Mouse (Mus musculus) neural tube, embryonic 11.5 days (tissue): ENCODE data around the gene Selplg. TPM values are rescaled to one million over a fixed set of nuclear protein-coding genes. Genes with fewer than 3 reads are reported as not detected.
"Not testable (repeated sequence)": the region's sequence is repeated elsewhere in the genome, so short reads cannot be mapped to it uniquely, and the experiment has no call there.

Experiments used
- ATAC-seq: fragments of 200-750 bp; cut with Nextera tagmentation; 2 replicates; pipeline ENCODE4 v1.8.0; 2017; ENCODE audit warnings: moderate number of reproducible peaks, mild to moderate bottlenecking, moderate TSS enrichment, moderate library complexity; ENCODE audit not compliant: insufficient read depth, low FRiP score, low TSS enrichment
- DNase-seq: peaks from one replicate; pipeline ENCODE4 v3.0.0-alpha.2; 2015; ENCODE audit warnings: low spot score
- H3K27ac ChIP-seq: fragments of 300-500 bp; sonication (generic); 2 replicates; pipeline ENCODE4 v1.5.1; 2014; ENCODE audit warnings: low read depth, mild to moderate bottlenecking, low read length
- H3K27me3 ChIP-seq: fragments of 300-500 bp; sonication (generic); 2 replicates; pipeline ENCODE4 v1.6.1; 2014; ENCODE audit warnings: mild to moderate bottlenecking, low read length, mixed read lengths; ENCODE audit not compliant: control insufficient read depth, insufficient read depth
- H3K36me3 ChIP-seq: fragments of 300-500 bp; sonication (generic); 2 replicates; pipeline ENCODE4 v1.6.1; 2014; ENCODE audit warnings: mild to moderate bottlenecking, low read length, moderate library complexity, mixed read lengths; ENCODE audit not compliant: control insufficient read depth, insufficient read depth
- H3K4me1 ChIP-seq: fragments of 300-500 bp; sonication (generic); 2 replicates; pipeline ENCODE4 v1.6.1; 2014; ENCODE audit warnings: low read length, mixed read lengths; ENCODE audit not compliant: control insufficient read depth, insufficient read depth
- H3K4me2 ChIP-seq: fragments of 300-500 bp; sonication (generic); 2 replicates; pipeline ENCODE4 v1.6.1; 2014; ENCODE audit warnings: low read depth, mild to moderate bottlenecking, moderate library complexity
- H3K4me3 ChIP-seq: fragments of 300-500 bp; sonication (generic); 2 replicates; pipeline ENCODE4 v1.5.1; 2014; ENCODE audit warnings: low read depth, low read length
- H3K9ac ChIP-seq: fragments of 300-500 bp; sonication (generic); 2 replicates; pipeline ENCODE4 v1.6.1; 2014; ENCODE audit warnings: mild to moderate bottlenecking, low read length
- H3K9me3 ChIP-seq: fragments of 300-500 bp; sonication (generic); 2 replicates; pipeline ENCODE4 v1.6.1; 2016; ENCODE audit warnings: low read length; ENCODE audit not compliant: control insufficient read depth
- WGBS: fragments of 180-500 bp; shearing (Covaris S2); extraction: QIAGEN DNeasy Blood & Tissue Kit; methylation state at CpG from one replicate; pipeline ENCODE4 v1.1.7; 2014; 5-methylcytosine and 5-hydroxymethylcytosine counted together
- polyA plus RNA-seq: library from polyadenylated mRNA; unstranded; fragments of >200 nt; fragmentation: Nextera tagmentation; extraction: Ambion mirVana; gene quantifications from 2 replicates; pipeline ENCODE4 v1.2.1, GENCODE M21; 2014

Selplg gene
- polyA plus RNA-seq, 1 experiment from 2014 or later, result 1.7 TPM

DNA sequence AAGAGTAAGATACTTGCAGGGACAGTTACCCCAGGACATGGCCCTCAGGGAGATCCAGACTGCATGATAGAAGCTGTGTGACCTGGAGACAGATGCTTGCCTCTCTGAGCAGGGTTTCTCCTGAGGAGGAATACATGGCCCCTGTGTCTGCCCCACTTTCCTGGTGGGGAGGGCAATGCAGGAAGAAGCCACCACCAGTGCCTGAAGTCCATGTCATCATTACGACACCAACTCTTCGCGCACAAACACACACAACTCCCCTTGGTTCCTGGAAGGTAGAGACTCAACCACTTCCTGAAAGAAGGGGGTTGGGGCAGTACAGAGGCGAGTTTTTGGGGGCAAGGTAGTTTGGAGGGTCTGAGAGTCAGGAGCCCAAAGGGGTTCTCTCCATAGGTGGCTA, 8.2 kb downstream of the Selplg start:
- Histone ChIP-seq H3K9ac (no peak overlapping the region), H3K4me3 (no peak overlapping the region), H3K36me3 (no peaks in the 10 kb centered on the region), H3K4me2 (no peak overlapping the region), H3K27ac (no peak overlapping the region), H3K27me3 (no peaks in the 10 kb centered on the region), H3K9me3 (no peaks in the 10 kb centered on the region; the same call in 1 of the 2 replicates), H3K4me1 (no peaks in the 10 kb centered on the region)
- WGBS, result 81% methylated on average over 4 of the region's 4 CpGs
- ATAC-seq (no peak), DNase-seq (no peak)

DNA sequence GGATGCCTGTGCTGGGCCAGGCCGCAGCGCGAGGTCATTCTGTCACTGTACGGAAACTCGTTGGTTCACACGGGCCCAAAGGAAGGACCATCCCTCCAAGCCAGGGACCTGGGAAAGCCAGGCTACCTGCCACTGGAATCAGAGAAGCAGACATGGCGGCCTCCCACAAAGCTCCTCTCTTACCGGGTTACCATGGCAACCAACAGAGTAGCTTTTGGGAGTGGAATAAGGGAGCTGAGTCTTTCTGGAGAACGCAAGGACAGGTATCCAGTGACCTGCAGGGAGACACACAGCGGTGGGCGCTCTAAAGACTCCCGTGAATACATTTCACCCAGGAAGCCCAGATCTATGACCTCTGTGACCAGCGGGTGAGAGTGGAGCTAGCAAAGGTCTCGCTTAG, 13.9 kb downstream of the Selplg start:
- H3K4me1 ChIP-seq, result 0 out of 2 replicates have a peak, but pooled peaks cover 3% of the 10 kb centered on the region
- ATAC-seq (no peak), DNase-seq (no peak)
- H3K4me3 ChIP-seq, result no peak overlapping the region
- no peaks in the 10 kb centered on the region for H3K27me3 ChIP-seq
- H3K4me2 ChIP-seq, result no peak overlapping the region
- no peak overlapping the region for H3K9ac ChIP-seq
- H3K27ac ChIP-seq, result no peak overlapping the region
- no peaks in the 10 kb centered on the region for H3K36me3 ChIP-seq
- WGBS, result 77% methylated on average over 14 of the region's 14 CpGs
- H3K9me3 ChIP-seq, result no peaks in the 10 kb centered on the region; the same call in 1 of the 2 replicates

DNA sequence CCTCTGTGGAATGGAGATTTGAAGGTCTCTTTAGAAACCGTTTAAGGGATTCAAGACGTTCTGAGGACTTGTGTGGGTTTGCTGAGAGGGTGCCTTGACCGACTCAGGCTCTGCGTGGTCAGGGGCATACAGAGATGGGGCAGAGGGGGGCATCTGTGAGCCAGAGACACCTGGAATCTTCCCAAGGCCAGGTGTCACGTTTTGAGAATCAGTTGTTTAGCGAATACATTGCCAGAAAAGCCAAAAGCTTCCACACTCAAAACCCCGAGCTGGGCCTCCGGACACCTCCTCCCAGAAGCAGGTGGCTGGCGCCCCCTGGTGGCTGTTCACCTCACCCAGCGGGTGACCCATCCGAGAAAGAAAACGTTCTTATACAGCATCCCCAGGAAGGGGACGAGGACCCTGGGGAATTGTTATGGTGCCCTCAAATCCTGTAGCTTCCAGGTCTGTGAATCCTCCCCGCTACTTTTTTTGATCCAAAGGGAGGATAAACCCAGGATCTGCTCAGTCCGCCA, 16.7 kb downstream of the Selplg start:
- DNase-seq, result peak; percentile 91
- no peaks in the 10 kb centered on the region for H3K36me3 ChIP-seq
- no peaks in the 10 kb centered on the region for H3K27me3 ChIP-seq
- H3K4me3 ChIP-seq, result no peak overlapping the region
- no peak overlapping the region for H3K27ac ChIP-seq
- H3K9me3 ChIP-seq, result no peaks in the 10 kb centered on the region
- H3K4me1 ChIP-seq, result 0 out of 2 replicates have a peak, but pooled peaks cover 3% of the 10 kb centered on the region
- 13% methylated on average over 15 of the region's 15 CpGs for WGBS
- peak overlapping the region; percentile 26; the same call in 1 of the 2 replicates for H3K9ac ChIP-seq
- ATAC-seq, result no peak
- H3K4me2 ChIP-seq, result 0 out of 2 replicates have a peak overlapping the region, but pooled peaks have one; percentile 12

DNA sequence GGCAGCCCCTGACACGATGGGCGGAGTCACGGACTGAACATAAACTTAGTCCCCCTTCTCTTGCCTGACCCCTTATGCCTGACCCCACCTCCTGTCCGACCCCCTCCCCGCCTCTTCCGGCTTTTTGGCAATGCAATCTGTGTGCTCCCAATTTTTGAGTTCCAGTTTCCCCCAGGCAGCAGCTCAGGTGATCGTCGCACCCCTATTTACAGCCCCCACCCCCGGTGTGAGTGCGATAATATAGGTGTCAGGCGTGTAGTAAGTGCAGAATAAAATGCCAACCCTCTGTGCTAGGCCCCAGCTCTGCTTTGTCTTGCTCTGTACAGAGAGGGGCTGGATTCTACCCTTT, 17.4 kb downstream of the Selplg start:
- WGBS, result 57% methylated on average over 11 of the region's 11 CpGs
- no peak overlapping the region for H3K9ac ChIP-seq
- H3K27me3 ChIP-seq, result no peaks in the 10 kb centered on the region
- H3K9me3 ChIP-seq, result no peaks in the 10 kb centered on the region
- H3K27ac ChIP-seq, result no peak overlapping the region
- no peak overlapping the region for H3K4me2 ChIP-seq
- DNase-seq (no peak), ATAC-seq (no peak)
- H3K4me1 ChIP-seq, result 0 out of 2 replicates have a peak, but pooled peaks cover 3% of the 10 kb centered on the region
- H3K4me3 ChIP-seq, result no peak overlapping the region
- H3K36me3 ChIP-seq, result no peaks in the 10 kb centered on the region

DNA sequence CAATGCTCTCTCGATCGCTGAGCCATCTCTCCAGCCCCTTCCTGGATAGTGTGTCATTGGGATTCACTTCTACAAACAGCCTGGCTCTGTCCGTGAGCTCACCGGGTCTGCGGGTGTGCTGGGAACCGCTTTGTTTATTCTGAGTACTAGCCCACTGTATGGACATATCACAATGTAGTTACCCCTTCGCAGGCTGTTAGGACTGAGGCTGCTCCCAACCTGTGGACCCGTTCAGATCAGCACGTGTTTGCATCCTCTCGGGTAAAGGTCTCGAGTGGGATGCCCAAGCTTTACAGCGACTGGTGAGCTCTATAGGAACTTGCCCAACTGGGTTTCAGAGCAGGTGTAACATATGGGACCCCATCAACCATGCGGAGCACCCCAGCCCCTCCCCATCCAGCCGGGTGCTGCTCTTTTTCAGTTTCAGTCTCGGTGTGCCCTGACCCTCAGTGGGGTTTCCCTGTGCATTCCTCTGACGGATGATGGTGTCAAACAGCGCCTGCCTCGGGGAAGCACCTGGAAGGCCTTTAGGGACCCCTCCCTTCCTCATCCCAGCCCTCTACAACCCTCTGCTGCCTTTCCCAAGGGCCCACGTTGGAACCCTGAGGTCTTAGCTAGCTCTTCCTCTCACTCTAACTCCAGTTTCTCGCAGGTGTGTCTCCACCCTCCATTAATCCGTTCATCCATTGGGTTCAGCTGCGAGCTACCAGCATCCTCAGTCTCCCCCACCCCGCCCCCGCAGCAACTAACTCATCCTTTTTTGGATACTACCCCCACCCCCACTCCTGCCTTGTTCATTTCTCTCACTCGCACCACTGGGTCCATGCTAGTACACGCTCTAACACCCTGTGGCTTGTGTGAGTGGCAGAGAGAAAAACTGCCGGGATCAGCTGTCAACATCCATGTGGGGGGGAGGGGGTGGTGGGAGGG, 18.1 kb downstream of the Selplg start:
- no peaks in the 10 kb centered on the region for H3K36me3 ChIP-seq
- no peak overlapping the region for H3K27ac ChIP-seq
- H3K4me2 ChIP-seq, result no peak overlapping the region
- no peak for DNase-seq
- H3K9me3 ChIP-seq, result no peaks in the 10 kb centered on the region
- no peak for ATAC-seq
- no peaks in the 10 kb centered on the region for H3K27me3 ChIP-seq
- WGBS, result 42% methylated on average over 27 of the region's 27 CpGs
- 0 out of 2 replicates have a peak, but pooled peaks cover 3% of the 10 kb centered on the region for H3K4me1 ChIP-seq
- H3K4me3 ChIP-seq, result no peak overlapping the region
- no peak overlapping the region for H3K9ac ChIP-seq

DNA sequence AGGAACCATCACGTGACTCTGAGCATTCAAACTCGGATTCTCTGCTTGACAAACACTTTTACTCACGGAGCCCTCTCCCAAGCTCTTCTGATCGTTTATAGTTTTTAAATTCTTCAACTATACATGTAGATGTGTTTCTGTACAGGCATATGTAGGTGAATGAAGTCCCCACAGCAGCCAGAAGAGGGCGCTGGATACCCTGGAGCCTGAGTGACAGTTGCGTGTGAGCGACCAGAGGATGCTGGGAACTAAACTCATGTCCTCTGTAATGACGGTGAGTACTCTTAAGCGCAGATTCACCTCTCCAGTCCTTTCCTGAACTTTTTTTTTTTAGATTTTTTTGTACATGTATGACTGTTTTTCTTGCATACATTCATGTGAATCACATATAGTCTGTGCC, 18.8 kb downstream of the Selplg start:
- Histone ChIP-seq H3K4me2 (no peak overlapping the region), H3K9ac (no peak overlapping the region), H3K4me3 (no peak overlapping the region), H3K4me1 (0 out of 2 replicates have a peak, but pooled peaks cover 3% of the 10 kb centered on the region), H3K27ac (no peak overlapping the region), H3K9me3 (no peaks in the 10 kb centered on the region), H3K27me3 (no peaks in the 10 kb centered on the region), H3K36me3 (no peaks in the 10 kb centered on the region)
- 25% methylated on average over 9 of the region's 9 CpGs for WGBS
- no peak for ATAC-seq
- DNase-seq, result no peak

DNA sequence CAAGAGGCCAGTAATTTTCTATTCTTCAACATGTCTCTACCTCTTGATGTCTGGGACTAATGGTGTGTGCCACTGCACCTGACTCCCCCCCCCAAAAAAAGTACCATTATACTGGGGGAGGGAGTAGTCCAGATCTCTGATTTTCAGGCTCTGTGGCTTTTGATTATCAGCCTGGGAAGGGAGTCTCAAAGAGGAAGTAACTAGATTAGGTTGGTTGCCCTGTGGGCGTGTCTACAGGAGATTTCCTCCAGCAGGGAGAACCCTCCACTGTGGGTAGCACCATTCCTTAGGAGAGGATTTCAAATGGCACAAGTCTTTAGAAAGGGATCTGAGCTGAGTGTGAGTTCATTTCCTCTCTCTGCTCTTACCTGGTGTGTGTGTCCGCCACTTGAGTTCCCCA, 19.8 kb downstream of the Selplg start:
- H3K27ac ChIP-seq, result no peak overlapping the region
- ATAC-seq (no peak), DNase-seq (no peak)
- no peak overlapping the region for H3K4me2 ChIP-seq
- H3K4me3 ChIP-seq, result no peak overlapping the region
- no peaks in the 10 kb centered on the region for H3K36me3 ChIP-seq
- H3K9ac ChIP-seq, result no peak overlapping the region
- 0 out of 2 replicates have a peak, but pooled peaks cover 3% of the 10 kb centered on the region for H3K4me1 ChIP-seq
- no peaks in the 10 kb centered on the region for H3K9me3 ChIP-seq
- H3K27me3 ChIP-seq, result no peaks in the 10 kb centered on the region
- WGBS, result 95% methylated on average over 2 of the region's 2 CpGs

DNA sequence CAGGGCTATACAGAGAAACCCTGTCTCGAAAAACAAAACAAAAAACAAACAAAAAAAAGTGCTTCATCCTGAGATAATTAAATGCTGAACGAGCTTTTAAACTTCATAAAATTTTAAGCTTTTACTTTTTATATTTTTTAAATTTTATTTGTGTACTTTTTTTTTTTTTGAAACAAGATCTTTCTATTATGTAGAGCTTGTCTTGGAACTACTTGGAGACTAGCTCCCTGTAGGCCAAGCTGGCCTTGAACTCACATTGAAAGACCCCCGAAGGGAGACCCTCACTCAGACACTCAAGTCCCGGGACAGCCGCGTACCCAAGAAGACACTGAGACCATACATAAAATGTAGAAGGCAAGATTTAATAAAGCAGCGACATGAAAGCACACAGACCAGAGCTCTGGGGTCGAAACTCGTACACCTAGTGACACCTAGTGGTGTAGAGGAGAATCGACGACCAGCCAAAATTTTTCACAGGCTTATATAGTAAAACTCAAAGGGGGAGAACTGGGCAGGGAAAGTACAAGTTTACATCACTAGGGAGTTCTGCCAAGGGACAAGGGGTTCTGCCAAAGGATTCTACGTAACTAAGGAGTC, 20.5 kb downstream of the Selplg start:
- not testable (repeated sequence) for H3K9me3 ChIP-seq, H3K9ac ChIP-seq, H3K4me3 ChIP-seq, H3K27ac ChIP-seq, ATAC-seq, H3K4me1 ChIP-seq, H3K36me3 ChIP-seq, H3K4me2 ChIP-seq, DNase-seq, H3K27me3 ChIP-seq
- 24% methylated on average over 11 of the region's 12 CpGs for whole genome bisulfite sequencing
